9 mouse cellular contexts compared by ENCODE assay signal in the genomic region with DNA sequence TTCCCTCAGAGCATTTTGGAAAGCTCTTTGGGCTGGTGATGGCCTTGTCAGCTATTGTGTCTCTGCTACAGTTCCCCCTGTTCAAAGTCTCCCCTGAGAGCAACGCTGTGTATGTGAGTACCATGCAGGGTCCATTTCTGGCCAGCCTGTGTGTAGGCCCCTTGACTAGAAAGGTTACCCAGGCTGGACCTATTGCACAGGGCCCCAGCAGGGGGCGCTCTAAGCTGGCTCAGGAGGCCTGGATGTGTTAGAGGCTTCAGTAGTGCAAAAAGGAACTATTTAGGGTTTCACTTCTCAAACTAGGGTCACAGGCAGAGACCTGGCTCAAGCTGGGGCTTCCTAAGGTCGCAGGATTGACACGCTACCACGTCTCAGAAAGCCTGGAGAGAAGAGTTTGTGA. TPM values are rescaled to one million over a fixed set of nuclear protein-coding genes. Genes with fewer than 3 reads are reported as not detected.
DNase-seq lines count a peak whose midpoint lies in the region; ATAC-seq lines count a peak whose summit lies in the region.
"Had no signal": no experiment of that assay in that cellular context is flagged by ENCODE, and none has a peak within 500 bp of the region (broad histone marks: within the 10 kb centered on the region; RNA-seq: fewer than 3 reads in every experiment).

No protein-coding gene starts in this region.

- WGBS in heart, embryonic 11.5 days (ENCODE audit: insufficient replicate concordance), result 61% methylated on average over 5 of the region's 5 CpGs
- 60% methylated on average over 5 of the region's 5 CpGs for WGBS in embryonic facial prominence, embryonic 10.5 days
- WGBS in intestine, embryonic 15.5 days, result 61% methylated on average over 5 of the region's 5 CpGs

- no peak overlapping the region for H3K9ac ChIP-seq in heart, embryonic 11.5 days (ENCODE audit: low read depth, low read length)
- H3K9ac ChIP-seq in intestine, embryonic 15.5 days, result no peak overlapping the region
- H3K9ac ChIP-seq: limb, embryonic 13.5 days had no signal

- no peaks in the 10 kb centered on the region for H3K9me3 ChIP-seq in heart, embryonic 11.5 days (replicated peaks; ENCODE audit: control insufficient read depth, low read length)
- H3K9me3 ChIP-seq in embryonic facial prominence, embryonic 10.5 days, result no peaks in the 10 kb centered on the region
- no peaks in the 10 kb centered on the region for H3K9me3 ChIP-seq in intestine, embryonic 15.5 days
- H3K9me3 ChIP-seq: limb, embryonic 13.5 days had no signal

- no peaks in the 10 kb centered on the region for H3K4me1 ChIP-seq in heart, embryonic 11.5 days (ENCODE audit: control insufficient read depth, insufficient read depth, low read length)
- H3K4me1 ChIP-seq in embryonic facial prominence, embryonic 10.5 days, result no peaks in the 10 kb centered on the region
- H3K4me1 ChIP-seq in intestine, embryonic 15.5 days (replicated peaks), result no peaks in the 10 kb centered on the region
- H3K4me1 ChIP-seq: limb, embryonic 13.5 days had no signal

- peaks cover 11% of the 10 kb centered on the region; the same call in 1 of the 2 replicates for H3K36me3 ChIP-seq in heart, embryonic 11.5 days (ENCODE audit: control insufficient read depth, insufficient read depth, low read length)
- peaks cover 66% of the 10 kb centered on the region for H3K36me3 ChIP-seq in embryonic facial prominence, embryonic 10.5 days (replicated peaks)
- H3K36me3 ChIP-seq in intestine, embryonic 15.5 days, result peaks cover 12% of the 10 kb centered on the region

- DNase-seq in heart, adult 18-20 months, result peak; percentile 58 to 62
- DNase-seq in embryonic facial prominence, embryonic 10.5 days (ENCODE audit: low spot score), result peak; percentile 68
- DNase-seq in left cerebral cortex, postnatal 14 days (ENCODE audit: low spot score in 2 of 2), result peak; percentile 30 to 43
- DNase-seq in spleen, postnatal 14 days (ENCODE audit: low spot score in 2 of 2), result peak; percentile 61 to 78

- no peak overlapping the region for H3K4me3 ChIP-seq in heart, embryonic 11.5 days (ENCODE audit: low read depth, low read length)
- H3K4me3 ChIP-seq in embryonic facial prominence, embryonic 10.5 days, result no peak overlapping the region
- no peak overlapping the region for H3K4me3 ChIP-seq in intestine, embryonic 15.5 days (replicated peaks)
- H3K4me3 ChIP-seq: limb, embryonic 13.5 days had no signal

- no peak; the same call in 1 of the 2 replicates for ATAC-seq in heart, embryonic 11.5 days (replicated peaks; ENCODE audit: insufficient number of reproducible peaks, low FRiP score, low TSS enrichment)
- ATAC-seq in activated CD4-positive, CD25-positive, alpha-beta regulatory T cell, adult 4 months, result peak; percentile 52
- peak; percentile 78; the same call in 1 of the 2 replicates for ATAC-seq in intestine, embryonic 15.5 days
- peak; percentile 78 for ATAC-seq in megakaryocyte-erythroid progenitor cell, adult 5-6 weeks (replicated peaks; ENCODE audit: low FRiP score, low TSS enrichment, poor library complexity, severe bottlenecking)

- no peak overlapping the region for H3K27ac ChIP-seq in heart, embryonic 11.5 days (ENCODE audit: low read depth, low read length)
- no peak overlapping the region for H3K27ac ChIP-seq in embryonic facial prominence, embryonic 10.5 days (replicated peaks)
- H3K27ac ChIP-seq in intestine, embryonic 15.5 days, result no peak overlapping the region
- H3K27ac ChIP-seq: limb, embryonic 13.5 days had no signal

- intact Hi-C loops in left cerebral cortex, postnatal 14 days (cut with DNase I), result loop anchor here (5.0 kb wide), 1 partner anchor 51 kb away; no protein-coding TSS in a partner anchor

- H3K27me3 ChIP-seq in heart, embryonic 11.5 days (ENCODE audit: control insufficient read depth, insufficient read depth, low read length), result no peaks in the 10 kb centered on the region
- H3K27me3 ChIP-seq in embryonic facial prominence, embryonic 10.5 days (replicated peaks; ENCODE audit: low read depth, poor library complexity, severe bottlenecking), result no peaks in the 10 kb centered on the region
- no peaks in the 10 kb centered on the region for H3K27me3 ChIP-seq in intestine, embryonic 15.5 days (replicated peaks)
- H3K27me3 ChIP-seq: limb, embryonic 13.5 days had no signal

- no peak overlapping the region for H3K4me2 ChIP-seq in heart, embryonic 11.5 days
- no peak overlapping the region for H3K4me2 ChIP-seq in intestine, embryonic 15.5 days (replicated peaks)
- H3K4me2 ChIP-seq: limb, embryonic 13.5 days had no signal

RNA-seq across cellular contexts. Expression of a gene that starts 19.9 kb away (rescaled TPM):
- 10 to 100 TPM; 65.4 to 72.8 TPM for total RNA-seq in heart, adult 18-20 months (2021)
- 48.2 and 52.5 TPM in 2 replicates for polyA plus RNA-seq in heart, embryonic 11.5 days (2014; fragmentation: Nextera tagmentation; extraction: Ambion mirVana)
- polyA plus RNA-seq in activated CD4-positive, CD25-positive, alpha-beta regulatory T cell, adult 4 months (2017; shearing (Covaris generic)), result 10 to 100 TPM; 15.5 to 15.6 TPM
- polyA plus RNA-seq in embryonic facial prominence, embryonic 10.5 days (2016; fragmentation: Nextera tagmentation; extraction: Ambion mirVana), result 29.5 and 30.8 TPM in 2 replicates
- 45.4 and 48.2 TPM in 2 replicates for polyA plus RNA-seq in intestine, embryonic 15.5 days (2015; fragmentation: Nextera tagmentation; extraction: Ambion mirVana)
- 1 to 10 TPM in 1 of 2 experiments, under 1 TPM in 1; 0.99 to 1.1 TPM for total RNA-seq in left cerebral cortex, postnatal 14 days (2021)
- total RNA-seq in megakaryocyte-erythroid progenitor cell, adult 5-6 weeks (2014; fragmentation: Nextera tagmentation), result 118 and 137 TPM in 2 replicates
- total RNA-seq in megakaryocyte-erythroid progenitor cell, adult 5-6 weeks (2017), result 65.3 and 108 TPM in 2 replicates

RNA-seq across cellular contexts. Expression of a gene that starts 24.0 kb away (rescaled TPM):
- total RNA-seq in heart, adult 18-20 months (2021), result not detected
- polyA plus RNA-seq in heart, embryonic 11.5 days (2014; fragmentation: Nextera tagmentation; extraction: Ambion mirVana), result 0.73 and 1.1 TPM in 2 replicates
- under 1 TPM in 1 of 2 experiments, not detected in 1; 0.65 TPM for polyA plus RNA-seq in activated CD4-positive, CD25-positive, alpha-beta regulatory T cell, adult 4 months (2017; shearing (Covaris generic))
- 0.30 TPM in 1 of 2 replicates, not detected in the other for polyA plus RNA-seq in embryonic facial prominence, embryonic 10.5 days (2016; fragmentation: Nextera tagmentation; extraction: Ambion mirVana)
- 0.48 and 0.75 TPM in 2 replicates for polyA plus RNA-seq in intestine, embryonic 15.5 days (2015; fragmentation: Nextera tagmentation; extraction: Ambion mirVana)
- not detected for total RNA-seq in left cerebral cortex, postnatal 14 days (2021)
- not detected in 2 replicates for total RNA-seq in megakaryocyte-erythroid progenitor cell, adult 5-6 weeks (2014; fragmentation: Nextera tagmentation)
- total RNA-seq in megakaryocyte-erythroid progenitor cell, adult 5-6 weeks (2017), result 0.85 and 3.2 TPM in 2 replicates

RNA-seq across cellular contexts. Expression of a gene that starts 31.7 kb away (rescaled TPM):
- not detected for total RNA-seq in heart, adult 18-20 months (2021)
- polyA plus RNA-seq in heart, embryonic 11.5 days (2014; fragmentation: Nextera tagmentation; extraction: Ambion mirVana), result 0.24 and 0.37 TPM in 2 replicates
- not detected for polyA plus RNA-seq in activated CD4-positive, CD25-positive, alpha-beta regulatory T cell, adult 4 months (2017; shearing (Covaris generic))
- not detected in 2 replicates for polyA plus RNA-seq in embryonic facial prominence, embryonic 10.5 days (2016; fragmentation: Nextera tagmentation; extraction: Ambion mirVana)
- not detected in 2 replicates for polyA plus RNA-seq in intestine, embryonic 15.5 days (2015; fragmentation: Nextera tagmentation; extraction: Ambion mirVana)
- not detected for total RNA-seq in left cerebral cortex, postnatal 14 days (2021)
- total RNA-seq in megakaryocyte-erythroid progenitor cell, adult 5-6 weeks (2014; fragmentation: Nextera tagmentation), result not detected in 2 replicates
- total RNA-seq in megakaryocyte-erythroid progenitor cell, adult 5-6 weeks (2017), result not detected in 2 replicates
- polyA plus RNA-seq: limb, embryonic 13.5 days had no signal
